Mouse (Mus musculus): ENCODE results near the gene Rnf111. TPM values are rescaled to one million over a fixed set of nuclear protein-coding genes. Genes with fewer than 3 reads are reported as not detected.
A peak's percentile ranks its signal among the peaks of the same experiment; 100 is the strongest.

Rnf111 gene
- polyA plus RNA-seq, 1 experiment from 2014 or later, result 32.9 TPM

- H3K4me1 ChIP-seq (ENCODE audit: control insufficient read depth, insufficient read depth, low read length), result no peaks in the 10 kb centered on the region
- no peak overlapping the region for H3K27ac ChIP-seq (replicated peaks; ENCODE audit: low read depth, low read length)
- 73% methylated on average over 4 of the region's 4 CpGs for WGBS
- H3K36me3 ChIP-seq (replicated peaks; ENCODE audit: control insufficient read depth, insufficient read depth, low read depth, low read length), result no peaks in the 10 kb centered on the region
- no peak overlapping the region for H3K4me2 ChIP-seq (ENCODE audit: low read depth, low read length)
- ATAC-seq (replicated peaks; ENCODE audit: insufficient number of reproducible peaks, low FRiP score, low TSS enrichment, low read depth), result no peak
- no peak overlapping the region for H3K4me3 ChIP-seq (ENCODE audit: low read depth, low read length)
- DNase-seq (ENCODE audit: low spot score), result no peak
- no peak overlapping the region for H3K9ac ChIP-seq (replicated peaks; ENCODE audit: low read length)
- no peaks in the 10 kb centered on the region for H3K9me3 ChIP-seq (replicated peaks; ENCODE audit: control insufficient read depth, low read length)
- no peaks in the 10 kb centered on the region for H3K27me3 ChIP-seq (ENCODE audit: control insufficient read depth, insufficient read depth, low read length)
Measured at GRCm38 (mm10) chr9:70509906-70510525, 6.5 kb upstream of the Rnf111 start.

- ATAC-seq (replicated peaks; ENCODE audit: insufficient number of reproducible peaks, low FRiP score, low TSS enrichment, low read depth), result no peak
- WGBS, result 82% methylated on average over 8 of the region's 8 CpGs
- Histone ChIP-seq H3K27me3 (ENCODE audit: control insufficient read depth, insufficient read depth, low read length) (no peaks in the 10 kb centered on the region), H3K4me3 (ENCODE audit: low read depth, low read length) (no peak overlapping the region), H3K27ac (replicated peaks; ENCODE audit: low read depth, low read length) (no peak overlapping the region), H3K9ac (replicated peaks; ENCODE audit: low read length) (no peak overlapping the region), H3K36me3 (replicated peaks; ENCODE audit: control insufficient read depth, insufficient read depth, low read depth, low read length) (no peaks in the 10 kb centered on the region), H3K4me2 (ENCODE audit: low read depth, low read length) (no peak overlapping the region), H3K4me1 (ENCODE audit: control insufficient read depth, insufficient read depth, low read length) (no peaks in the 10 kb centered on the region), H3K9me3 (replicated peaks; ENCODE audit: control insufficient read depth, low read length) (no peaks in the 10 kb centered on the region)
- DNase-seq (ENCODE audit: low spot score), result no peak
Measured at GRCm38 (mm10) chr9:70506787-70507186, 3.3 kb upstream of the Rnf111 start.

GRCm38 (mm10) chr9:70506186-70506585, 2.7 kb upstream of the Rnf111 start:
- Histone ChIP-seq H3K4me2 (ENCODE audit: low read depth, low read length) (no peak overlapping the region), H3K9ac (replicated peaks; ENCODE audit: low read length) (no peak overlapping the region), H3K27ac (replicated peaks; ENCODE audit: low read depth, low read length) (no peak overlapping the region), H3K4me3 (ENCODE audit: low read depth, low read length) (no peak overlapping the region), H3K4me1 (ENCODE audit: control insufficient read depth, insufficient read depth, low read length) (no peaks in the 10 kb centered on the region), H3K27me3 (ENCODE audit: control insufficient read depth, insufficient read depth, low read length) (no peaks in the 10 kb centered on the region), H3K9me3 (replicated peaks; ENCODE audit: control insufficient read depth, low read length) (no peaks in the 10 kb centered on the region), H3K36me3 (replicated peaks; ENCODE audit: control insufficient read depth, insufficient read depth, low read depth, low read length) (no peaks in the 10 kb centered on the region)
- ATAC-seq (replicated peaks; ENCODE audit: insufficient number of reproducible peaks, low FRiP score, low TSS enrichment, low read depth), result no peak
- WGBS, result 69% methylated on average over 2 of the region's 2 CpGs
- no peak for DNase-seq (ENCODE audit: low spot score)

- peak overlapping the region; percentile 99 for H3K4me3 ChIP-seq (ENCODE audit: low read depth, low read length)
- peak overlapping the region; percentile 95 for H3K9ac ChIP-seq (replicated peaks; ENCODE audit: low read length)
- no peaks in the 10 kb centered on the region for H3K4me1 ChIP-seq (ENCODE audit: control insufficient read depth, insufficient read depth, low read length)
- peak; percentile 57 for DNase-seq (ENCODE audit: low spot score)
- no peaks in the 10 kb centered on the region for H3K27me3 ChIP-seq (ENCODE audit: control insufficient read depth, insufficient read depth, low read length)
- peak overlapping the region; percentile 53 for H3K4me2 ChIP-seq (ENCODE audit: low read depth, low read length)
- H3K27ac ChIP-seq (replicated peaks; ENCODE audit: low read depth, low read length), result peak overlapping the region; percentile 98
- no peaks in the 10 kb centered on the region for H3K9me3 ChIP-seq (replicated peaks; ENCODE audit: control insufficient read depth, low read length)
- ATAC-seq (replicated peaks; ENCODE audit: insufficient number of reproducible peaks, low FRiP score, low TSS enrichment, low read depth), result peak; percentile 95
- WGBS, result under 1% methylated on average over 30 of the region's 70 CpGs
- no peaks in the 10 kb centered on the region for H3K36me3 ChIP-seq (replicated peaks; ENCODE audit: control insufficient read depth, insufficient read depth, low read depth, low read length)
Measured at GRCm38 (mm10) chr9:70503015-70503603, 416 bp downstream of the Rnf111 start.

- WGBS, result 44% methylated on average over 10 of the region's 10 CpGs
- ATAC-seq (replicated peaks; ENCODE audit: insufficient number of reproducible peaks, low FRiP score, low TSS enrichment, low read depth), result no peak
- no peaks in the 10 kb centered on the region for H3K27me3 ChIP-seq (ENCODE audit: control insufficient read depth, insufficient read depth, low read length)
- H3K9ac ChIP-seq (replicated peaks; ENCODE audit: low read length), result peak overlapping the region; percentile 95
- H3K4me1 ChIP-seq (ENCODE audit: control insufficient read depth, insufficient read depth, low read length), result no peaks in the 10 kb centered on the region
- H3K27ac ChIP-seq (replicated peaks; ENCODE audit: low read depth, low read length), result peak overlapping the region; percentile 98; the same call in 1 of the 2 replicates
- H3K4me3 ChIP-seq (ENCODE audit: low read depth, low read length), result peak overlapping the region; percentile 99
- H3K4me2 ChIP-seq (ENCODE audit: low read depth, low read length), result peak overlapping the region; percentile 53
- no peaks in the 10 kb centered on the region for H3K36me3 ChIP-seq (replicated peaks; ENCODE audit: control insufficient read depth, insufficient read depth, low read depth, low read length)
- peak; percentile 13 for DNase-seq (ENCODE audit: low spot score)
- no peaks in the 10 kb centered on the region for H3K9me3 ChIP-seq (replicated peaks; ENCODE audit: control insufficient read depth, low read length)
Measured at GRCm38 (mm10) chr9:70502284-70503014, 1.1 kb downstream of the Rnf111 start.

GRCm38 (mm10) chr9:70496990-70497389, 6.5 kb downstream of the Rnf111 start:
- no peak overlapping the region for H3K27ac ChIP-seq (replicated peaks; ENCODE audit: low read depth, low read length)
- H3K36me3 ChIP-seq (replicated peaks; ENCODE audit: control insufficient read depth, insufficient read depth, low read depth, low read length), result no peaks in the 10 kb centered on the region
- no peaks in the 10 kb centered on the region for H3K9me3 ChIP-seq (replicated peaks; ENCODE audit: control insufficient read depth, low read length)
- no peak overlapping the region for H3K4me3 ChIP-seq (ENCODE audit: low read depth, low read length)
- no peak for ATAC-seq (replicated peaks; ENCODE audit: insufficient number of reproducible peaks, low FRiP score, low TSS enrichment, low read depth)
- no peak overlapping the region for H3K9ac ChIP-seq (replicated peaks; ENCODE audit: low read length)
- no peak for DNase-seq (ENCODE audit: low spot score)
- no peaks in the 10 kb centered on the region for H3K4me1 ChIP-seq (ENCODE audit: control insufficient read depth, insufficient read depth, low read length)
- no peaks in the 10 kb centered on the region for H3K27me3 ChIP-seq (ENCODE audit: control insufficient read depth, insufficient read depth, low read length)
- no peak overlapping the region for H3K4me2 ChIP-seq (ENCODE audit: low read depth, low read length)

- Histone ChIP-seq H3K4me3 (ENCODE audit: low read depth, low read length) (no peak overlapping the region), H3K27ac (replicated peaks; ENCODE audit: low read depth, low read length) (no peak overlapping the region), H3K4me1 (ENCODE audit: control insufficient read depth, insufficient read depth, low read length) (no peaks in the 10 kb centered on the region), H3K27me3 (ENCODE audit: control insufficient read depth, insufficient read depth, low read length) (no peaks in the 10 kb centered on the region), H3K9ac (replicated peaks; ENCODE audit: low read length) (no peak overlapping the region), H3K36me3 (replicated peaks; ENCODE audit: control insufficient read depth, insufficient read depth, low read depth, low read length) (no peaks in the 10 kb centered on the region), H3K4me2 (ENCODE audit: low read depth, low read length) (no peak overlapping the region), H3K9me3 (replicated peaks; ENCODE audit: control insufficient read depth, low read length) (no peaks in the 10 kb centered on the region)
- ATAC-seq (replicated peaks; ENCODE audit: insufficient number of reproducible peaks, low FRiP score, low TSS enrichment, low read depth) (no peak), DNase-seq (ENCODE audit: low spot score) (no peak)
- 93% methylated on average over 2 of the region's 2 CpGs for WGBS
Measured at GRCm38 (mm10) chr9:70493038-70493437, 10.5 kb downstream of the Rnf111 start.

- no peaks in the 10 kb centered on the region for H3K27me3 ChIP-seq (ENCODE audit: control insufficient read depth, insufficient read depth, low read length)
- no peak overlapping the region for H3K4me3 ChIP-seq (ENCODE audit: low read depth, low read length)
- no peaks in the 10 kb centered on the region for H3K9me3 ChIP-seq (replicated peaks; ENCODE audit: control insufficient read depth, low read length)
- DNase-seq (ENCODE audit: low spot score) (no peak), ATAC-seq (replicated peaks; ENCODE audit: insufficient number of reproducible peaks, low FRiP score, low TSS enrichment, low read depth) (no peak)
- H3K4me2 ChIP-seq (ENCODE audit: low read depth, low read length), result no peak overlapping the region
- no peaks in the 10 kb centered on the region for H3K36me3 ChIP-seq (replicated peaks; ENCODE audit: control insufficient read depth, insufficient read depth, low read depth, low read length)
- H3K9ac ChIP-seq (replicated peaks; ENCODE audit: low read length), result no peak overlapping the region
- 97% methylated on average over 1 of the region's 1 CpGs for WGBS
- H3K27ac ChIP-seq (replicated peaks; ENCODE audit: low read depth, low read length), result no peak overlapping the region
- H3K4me1 ChIP-seq (ENCODE audit: control insufficient read depth, insufficient read depth, low read length), result no peaks in the 10 kb centered on the region
Measured at GRCm38 (mm10) chr9:70491176-70491575, 12.3 kb downstream of the Rnf111 start.

All from embryonic facial prominence, embryonic 11.5 days (tissue).